Mouse (Mus musculus) retina, postnatal 1 day (tissue): ENCODE data around the gene Dnaaf5.

Experiments used
- DNase-seq: peaks from one replicate; pipeline ENCODE4 v3.0.0-alpha.2; 2012

Dnaaf5 gene

DNA sequence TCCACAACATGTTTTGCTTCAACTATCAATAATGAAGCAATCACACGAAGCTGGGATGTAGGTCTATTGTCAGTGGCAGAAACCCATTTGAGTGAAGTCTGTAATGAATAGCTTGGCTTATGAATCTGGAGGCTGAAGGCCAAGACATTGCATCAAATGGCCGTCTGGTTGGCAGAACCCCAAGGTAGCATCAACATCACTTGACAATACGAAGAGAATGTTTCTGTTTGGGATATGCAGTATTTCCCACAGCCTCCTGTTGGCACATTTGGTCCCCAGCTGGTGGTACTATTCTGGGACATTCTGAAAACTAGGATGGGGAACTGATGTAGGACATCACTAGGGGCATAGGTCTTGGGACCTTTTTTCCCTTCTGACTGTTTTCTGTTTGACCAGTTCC lies 6.1 kb upstream of the Dnaaf5 start:
- no peak for DNase-seq

DNA sequence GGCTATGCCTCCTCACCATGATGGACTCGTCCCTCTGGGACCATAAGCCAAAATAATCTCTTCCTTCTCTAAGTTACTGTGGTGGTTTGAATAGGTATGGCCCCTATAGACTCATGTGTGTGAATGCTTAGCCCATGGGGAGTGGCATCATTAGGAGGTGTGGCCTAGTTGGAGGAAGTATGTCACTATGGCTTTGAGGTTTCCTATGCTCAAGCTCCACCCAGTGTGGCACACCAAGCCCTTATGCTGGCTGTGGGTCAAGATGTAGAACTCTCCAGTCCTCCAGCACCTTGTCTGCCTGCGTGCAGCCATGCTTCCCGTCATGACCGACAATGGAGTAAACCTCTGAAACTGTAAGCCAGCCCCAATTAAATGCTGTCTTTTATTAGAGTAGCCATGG lies 4.3 kb upstream of the Dnaaf5 start:
- no peak for DNase-seq

DNA sequence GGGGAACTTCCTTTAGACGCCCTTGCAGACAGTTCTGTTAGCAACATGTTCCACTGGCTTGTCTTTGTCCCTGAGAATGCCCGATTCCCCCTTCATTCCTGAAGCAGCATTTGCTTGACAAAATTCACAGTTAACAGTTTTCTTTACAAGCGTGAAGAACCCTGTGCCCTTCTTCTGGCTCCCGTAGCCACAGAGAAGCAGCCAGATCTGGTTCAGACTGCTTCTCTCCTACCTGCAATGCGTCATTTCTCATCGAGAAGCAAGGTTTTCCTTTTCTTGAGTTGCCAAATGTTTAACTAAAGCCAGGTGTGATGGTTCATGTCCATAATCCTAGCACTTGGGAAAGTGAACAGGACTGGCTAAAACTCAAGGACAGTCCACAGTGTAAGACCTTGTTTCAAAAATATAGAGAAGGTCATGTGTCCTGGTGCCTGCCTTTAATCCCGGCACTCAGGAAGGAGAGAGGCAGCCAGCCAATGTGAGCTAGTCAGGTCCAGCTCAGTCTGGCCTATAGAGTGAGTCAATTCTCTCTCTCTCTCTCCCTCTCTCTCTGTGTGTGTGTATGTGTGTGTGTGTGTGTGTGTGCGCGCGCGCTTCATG lies 3.4 kb upstream of the Dnaaf5 start:
- DNase-seq = no peak

DNA sequence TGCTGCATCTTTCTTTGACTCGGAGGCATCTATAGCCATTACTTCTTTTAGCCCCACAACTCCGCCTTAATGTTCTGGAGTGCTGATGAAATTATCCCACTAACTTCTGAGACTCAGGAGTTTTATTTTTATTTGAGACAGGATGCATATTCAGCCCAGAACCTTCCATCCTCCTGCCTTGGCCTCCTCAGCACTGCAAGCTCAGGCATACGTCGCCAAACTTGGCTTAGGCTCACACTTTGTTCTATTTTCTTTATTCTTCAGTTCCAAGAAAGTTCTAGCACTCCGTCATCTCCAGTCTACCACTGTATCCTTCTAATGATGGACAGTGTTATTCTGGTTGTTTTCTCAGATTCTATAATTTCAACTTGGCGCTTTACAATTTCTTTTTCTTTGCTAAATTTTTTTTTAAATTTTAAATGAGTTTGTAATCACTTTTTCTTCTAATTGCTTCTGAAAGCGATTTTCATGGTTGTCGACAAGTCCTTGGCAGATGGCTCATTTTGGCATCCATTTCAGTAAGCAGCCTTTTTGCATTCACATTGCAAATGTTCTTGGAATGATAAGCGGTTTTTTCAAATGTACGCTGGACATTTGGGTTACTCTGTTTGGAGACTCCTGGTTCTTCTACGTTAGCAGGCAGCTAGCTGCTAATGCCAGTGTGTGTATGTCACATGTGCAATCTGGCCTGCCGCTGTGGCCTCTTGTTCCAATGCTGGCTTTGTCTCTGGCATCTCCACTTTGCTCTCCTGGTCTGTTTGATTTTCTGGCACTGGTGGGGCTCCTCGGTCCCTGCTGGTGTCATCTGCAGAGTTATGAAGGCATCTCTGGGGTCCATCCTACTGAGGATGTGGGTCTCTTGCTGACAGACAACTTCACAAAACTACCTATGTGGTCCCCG lies 2.6 kb upstream of the Dnaaf5 start:
- no peak for DNase-seq

DNA sequence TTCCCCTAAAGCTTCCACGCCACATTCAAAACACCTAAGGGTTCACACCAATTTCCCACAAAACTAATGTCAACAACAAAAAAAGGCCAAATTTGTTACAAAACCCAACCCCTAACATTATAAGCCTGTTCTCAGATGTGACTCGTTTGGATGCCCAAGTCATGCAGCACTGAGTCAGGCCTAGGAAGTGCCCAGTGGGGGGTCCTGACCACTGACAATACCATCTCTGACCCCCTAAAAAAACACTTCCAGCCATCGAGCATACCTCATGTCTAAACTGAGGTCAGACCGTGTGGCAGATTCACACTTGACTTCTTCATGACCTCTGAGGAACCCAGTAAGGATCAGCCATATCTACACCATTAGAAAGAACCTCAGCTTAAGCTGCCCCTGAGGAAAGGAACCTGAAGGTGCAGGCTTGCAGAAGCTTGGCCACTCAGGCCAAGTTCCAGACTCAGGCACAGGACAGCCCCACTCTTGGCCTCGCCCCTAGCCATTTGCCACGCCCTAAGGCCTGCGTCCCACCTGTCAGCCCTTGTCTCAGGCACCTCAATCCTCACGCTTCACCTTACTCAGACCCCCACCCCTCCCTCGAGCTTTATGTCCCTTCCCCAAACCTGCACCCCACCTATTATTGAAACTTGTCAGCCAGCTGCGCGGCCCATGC lies 884 bp upstream of the Dnaaf5 start:
- DNase-seq = no peak

GRCm38 (mm10) chr5:139150603-139151031 lies 594 bp downstream of the Dnaaf5 start:
- peak; percentile 36 for DNase-seq

DNA sequence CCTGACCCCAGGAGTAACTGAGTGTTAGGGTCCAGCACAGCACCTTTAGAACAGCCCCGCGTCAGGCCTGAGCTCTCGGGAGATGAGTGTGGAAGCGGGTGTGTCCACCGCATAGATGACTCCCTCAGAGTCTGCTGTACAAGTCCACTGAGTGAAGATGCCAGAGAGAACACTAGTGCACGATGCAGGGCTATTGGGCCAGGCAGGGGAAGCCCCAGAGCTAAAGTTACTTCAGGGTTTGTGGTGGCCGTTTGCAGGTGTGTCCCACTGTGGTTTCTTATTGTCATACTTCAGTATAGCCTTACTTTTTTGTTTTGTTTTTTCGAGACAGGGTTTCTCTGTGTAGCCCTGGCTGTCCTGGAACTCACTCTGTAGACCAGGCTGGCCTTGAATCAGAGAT lies 10.9 kb downstream of the Dnaaf5 start:
- DNase-seq = no peak

GRCm38 (mm10) chr5:139161632-139162031 lies 11.6 kb downstream of the Dnaaf5 start:
- no peak for DNase-seq

GRCm38 (mm10) chr5:139166781-139167361 lies 16.8 kb downstream of the Dnaaf5 start:
- no peak for DNase-seq

DNA sequence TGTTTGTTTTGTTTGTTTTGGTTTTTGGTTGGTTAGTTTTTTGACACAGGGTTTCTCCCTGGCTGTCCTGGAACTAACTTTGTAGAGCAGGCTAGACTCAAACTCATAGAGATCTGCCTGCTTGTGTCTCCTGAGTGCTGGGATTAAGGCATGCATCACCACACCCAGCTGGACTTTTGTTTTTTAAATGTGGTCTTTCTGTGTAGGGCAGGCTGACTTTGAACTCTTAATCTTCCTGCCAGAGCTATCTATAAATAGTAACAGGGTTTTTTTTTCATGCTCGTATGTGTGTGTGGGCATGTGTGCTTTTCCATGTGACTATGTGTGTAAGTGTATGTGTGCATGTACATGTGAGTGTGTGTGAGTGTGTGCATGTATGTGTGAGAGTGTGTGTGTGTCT lies 17.5 kb downstream of the Dnaaf5 start:
- DNase-seq = no peak

DNA sequence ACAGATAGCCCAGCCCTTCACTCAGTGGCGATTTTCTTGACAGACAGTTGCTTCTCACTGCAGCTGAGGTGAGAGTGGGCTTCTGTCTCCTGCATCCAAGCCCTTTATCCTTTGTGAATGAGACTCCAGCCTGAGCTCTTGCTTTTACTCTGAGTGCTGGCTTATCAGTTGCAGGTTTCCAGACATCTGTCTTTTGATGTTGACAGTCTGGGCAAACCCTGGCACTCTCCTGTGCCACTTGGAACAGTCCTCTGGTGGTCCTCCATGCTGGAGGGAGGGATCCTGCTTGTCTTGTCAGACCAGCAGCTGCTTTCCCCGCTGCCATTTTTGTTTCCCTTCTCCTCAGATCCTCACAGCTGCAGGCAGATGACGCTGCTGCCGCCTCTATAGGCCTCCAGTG lies 21.9 kb downstream of the Dnaaf5 start:
- DNase-seq = no peak

GRCm38 (mm10) chr5:139174141-139174540 lies 24.1 kb downstream of the Dnaaf5 start:
- DNase-seq = no peak

GRCm38 (mm10) chr5:139174556-139175547 lies 24.8 kb downstream of the Dnaaf5 start:
- DNase-seq = peak; percentile 57

GRCm38 (mm10) chr5:139178895-139179631 lies 29.0 kb downstream of the Dnaaf5 start:
- peak; percentile 76 for DNase-seq

DNA sequence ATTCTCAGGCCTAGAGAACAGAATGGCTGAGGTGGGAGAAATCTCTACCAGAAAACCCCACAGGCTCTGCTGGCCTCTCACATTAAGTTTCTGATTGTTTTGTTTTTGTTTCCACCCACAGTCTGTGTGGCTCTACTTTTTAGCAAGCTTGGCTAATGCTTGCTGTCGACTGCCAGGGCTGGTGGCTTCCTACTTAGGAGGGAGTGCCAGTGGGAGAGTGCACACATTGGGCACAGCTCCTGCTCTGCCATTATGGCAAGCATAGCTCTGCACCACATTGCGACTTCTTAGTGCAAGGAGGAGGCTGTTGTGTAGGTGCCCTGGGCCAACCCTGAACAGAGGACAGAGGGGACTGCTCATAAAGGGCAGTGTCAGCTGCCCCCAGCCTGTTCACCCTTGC lies 33.1 kb downstream of the Dnaaf5 start:
- no peak for DNase-seq

DNA sequence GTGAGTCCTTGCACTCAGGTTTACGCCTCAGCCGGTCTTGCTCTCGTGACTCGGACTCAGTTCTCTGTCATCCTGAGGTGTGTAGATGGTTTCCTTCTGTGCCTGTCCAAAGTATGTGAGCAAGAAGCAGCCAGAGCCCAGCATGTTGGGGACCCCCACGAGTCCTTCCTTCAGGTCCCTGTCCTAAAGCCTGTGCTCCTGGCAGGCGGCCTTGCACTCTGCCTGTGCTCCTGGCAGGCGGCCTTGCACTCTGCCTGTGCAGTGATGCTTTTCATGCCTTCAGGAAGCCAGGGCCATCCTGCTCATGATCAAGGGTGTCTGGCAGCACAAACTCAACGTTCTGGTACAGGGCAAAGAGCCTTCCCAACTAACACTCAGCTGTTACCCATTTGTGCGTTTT lies 33.6 kb downstream of the Dnaaf5 start:
- no peak for DNase-seq

- DNase-seq = no peak
Measured at GRCm38 (mm10) chr5:139184897-139185296, 34.9 kb downstream of the Dnaaf5 start.

DNA sequence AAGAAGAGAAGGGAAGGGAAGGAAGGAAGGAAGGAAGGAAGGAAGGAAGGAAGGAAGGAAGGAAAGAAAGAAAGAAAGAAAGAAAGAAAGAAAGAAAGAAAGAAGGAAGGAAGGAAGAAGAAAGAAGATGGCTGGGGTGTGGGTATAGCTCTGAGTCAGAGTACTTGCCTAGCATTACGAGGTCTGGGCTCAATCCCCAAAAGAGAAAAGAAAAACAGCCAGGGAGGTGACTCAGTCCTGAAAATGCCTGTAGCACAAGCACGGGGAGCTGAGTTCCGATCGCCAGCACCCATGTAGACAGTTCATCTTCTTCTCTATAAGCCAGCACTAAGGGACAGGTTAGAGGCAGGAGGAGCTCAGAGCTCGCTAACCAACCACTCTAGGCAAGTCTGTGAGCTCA lies 39.7 kb downstream of the Dnaaf5 start:
- DNase-seq = no peak

GRCm38 (mm10) chr5:139190958-139191357 lies 40.9 kb downstream of the Dnaaf5 start:
- DNase-seq = no peak

- DNase-seq = no peak
Measured at GRCm38 (mm10) chr5:139198779-139199178, 48.8 kb downstream of the Dnaaf5 start.

DNA sequence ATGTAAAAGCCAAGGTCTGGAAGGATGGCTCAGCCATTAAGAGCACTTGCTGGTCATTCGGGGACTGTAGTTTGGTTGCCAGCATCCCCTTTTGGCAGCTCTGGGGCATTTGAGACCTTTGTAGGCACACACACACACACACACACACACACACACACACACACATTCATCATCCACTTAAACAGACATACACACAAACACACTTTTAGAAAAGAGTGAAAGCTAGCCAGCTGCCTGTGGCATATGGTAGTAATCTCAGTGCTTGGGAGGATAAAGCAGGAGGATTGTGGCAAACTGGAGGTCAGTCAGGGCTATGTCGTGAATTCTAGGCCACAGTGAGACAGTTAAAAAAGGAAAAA lies 49.6 kb downstream of the Dnaaf5 start:
- peak; percentile 72 for DNase-seq
